Mouse (Mus musculus): Measurements from ENCODE around the gene Gm3233.

DNA sequence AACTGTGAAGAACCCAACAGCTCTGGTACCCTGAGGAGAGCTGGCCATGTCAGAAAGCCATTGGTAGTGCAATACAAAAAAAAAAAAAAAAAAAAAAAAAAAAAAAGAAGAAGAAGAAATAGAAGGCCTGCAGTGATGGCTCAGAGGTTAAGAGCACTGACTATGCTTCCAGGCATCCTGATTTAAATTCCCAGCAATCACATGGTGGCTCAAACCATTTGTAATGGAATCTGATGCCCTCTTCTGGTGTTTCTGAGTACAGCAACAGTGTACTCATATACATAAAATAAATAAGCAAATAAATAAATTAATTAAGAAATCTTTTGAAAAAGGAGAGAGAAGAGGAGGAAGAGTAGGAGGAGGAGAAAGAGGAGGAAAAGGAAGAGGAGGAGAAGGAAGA lies 6.0 kb downstream of the Gm3233 start:
- TF ChIP-seq CTCF (IDR thresholded peaks at IDR 0.05; ENCODE audit: extremely low read depth, insufficient read length, insufficient replicate concordance, low read depth, low read length): no peak
- no peak for TF ChIP-seq POLR2A (IDR thresholded peaks at IDR 0.05; ENCODE audit: low read depth, low read length)

Measured in small intestine, adult 2 months (tissue).